Mouse (Mus musculus) liver, embryonic 14.5 days (tissue): ENCODE results near the gene Lsm7.

Experiments
- CTCF ChIP-seq: IDR thresholded peaks from 2 replicates; pipeline ENCODE4 v1.5.1; 2016; ENCODE audit warnings: antibody characterized with exemption, low read depth, control low read depth
- EP300 ChIP-seq: IDR thresholded peaks from 2 replicates; pipeline ENCODE4 v1.6.1; 2016; ENCODE audit warnings: antibody characterized with exemption, low read depth

DNA sequence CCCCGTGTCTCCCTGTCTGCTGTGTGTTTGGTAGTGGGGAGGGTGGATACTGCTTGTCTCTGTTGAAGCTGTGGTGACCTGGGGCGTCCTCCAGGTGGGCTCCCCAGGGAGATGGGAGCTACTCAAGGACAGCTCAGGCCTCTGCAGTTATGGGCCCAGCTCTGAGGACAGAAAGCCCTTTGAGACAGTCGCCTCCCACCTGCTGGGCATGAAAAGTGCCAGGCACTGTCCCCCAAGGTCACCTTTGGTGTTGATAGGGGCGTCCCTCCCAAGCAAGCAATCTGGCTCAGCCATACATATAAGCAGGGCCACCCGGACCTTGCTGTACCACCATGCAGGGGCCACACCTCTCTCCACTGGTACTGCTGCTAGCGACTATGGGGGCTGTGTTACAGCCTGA is 50.1 kb downstream of the Lsm7 start, which contains the start of gene Amh:
- TF ChIP-seq CTCF: no peak
- no peak for TF ChIP-seq EP300
